Mouse (Mus musculus) MEL (cell line): Measurements from ENCODE around the gene Cntn1. TPM values are rescaled to one million over a fixed set of nuclear protein-coding genes. Genes with fewer than 3 reads are reported as not detected.

ENCODE experiments used
- DNase-seq: peaks from one replicate; pipeline ENCODE4 v3.0.0; 2011; ENCODE audit warnings: low read depth, low spot score
- H3K27ac ChIP-seq: 2 replicates; pipeline ENCODE4 v1.5.1; 2012; ENCODE audit warnings: low read depth, mild to moderate bottlenecking, control low read depth, low read length, moderate library complexity; ENCODE audit not compliant: control insufficient read depth
- H3K27me3 ChIP-seq, 2 experiments: fragments of 150-350 bp in 1 of 2; sonication (generic) in 1 of 2; 2 replicates each; pipeline ENCODE4 v1.6.1; 2012; ENCODE audit warnings: low read length in 2 of 2, mild to moderate bottlenecking in 2 of 2, improper control_type of control experiment in 1 of 2, moderate library complexity in 1 of 2; ENCODE audit not compliant: insufficient read depth in 2 of 2, control insufficient read depth in 1 of 2
- H3K36me3 ChIP-seq, 2 experiments: 2 replicates each; pipeline ENCODE4 v1.6.1; 2012 to 2014; ENCODE audit warnings: low read length in 2 of 2, improper control_type of control experiment in 1 of 2, inconsistent platforms in 1 of 2, mild to moderate bottlenecking in 1 of 2; ENCODE audit not compliant: insufficient read depth in 2 of 2, control insufficient read depth in 1 of 2
- H3K4me1 ChIP-seq, 2 experiments: fragments of 150-350 bp in 1 of 2; sonication (generic) in 1 of 2; 2 replicates each; pipeline ENCODE4 v1.6.1; 2012; ENCODE audit warnings: low read length in 2 of 2, improper control_type of control experiment in 1 of 2, mild to moderate bottlenecking in 1 of 2; ENCODE audit not compliant: insufficient read depth in 2 of 2, control insufficient read depth in 1 of 2
- H3K4me3 ChIP-seq, 2 experiments: fragments of 150-350 bp in 1 of 2; sonication (generic) in 1 of 2; 2 replicates each; pipeline ENCODE4 v1.5.1; 2012; ENCODE audit warnings: low read depth in 2 of 2, low read length in 2 of 2, mild to moderate bottlenecking in 2 of 2, moderate library complexity in 2 of 2, control low read depth in 1 of 2, improper control_type of control experiment in 1 of 2; ENCODE audit not compliant: control insufficient read depth in 1 of 2, insufficient read depth in 1 of 2
- H3K79me2 ChIP-seq: 2 replicates; pipeline ENCODE4 v1.6.1; 2012; ENCODE audit warnings: mild to moderate bottlenecking, low read length, moderate library complexity; ENCODE audit not compliant: control insufficient read depth, poor library complexity, insufficient read depth
- H3K9ac ChIP-seq: 2 replicates; pipeline ENCODE4 v1.6.1; 2012; ENCODE audit warnings: low read depth, mild to moderate bottlenecking, control low read depth, low read length, moderate library complexity; ENCODE audit not compliant: control insufficient read depth, poor library complexity, severe bottlenecking
- H3K9me3 ChIP-seq: fragments of 150-350 bp; sonication (generic); replicated peaks from 2 replicates; pipeline ENCODE4 v1.6.1; 2012; ENCODE audit warnings: mild to moderate bottlenecking, low read length, improper control_type of control experiment, moderate library complexity; ENCODE audit not compliant: insufficient read depth
- CHD2 ChIP-seq: IDR thresholded peaks from 2 replicates; pipeline ENCODE4 v1.6.1; 2011; ENCODE audit warnings: low read length, improper control_type of control experiment
- CTCF ChIP-seq, 3 experiments: IDR thresholded peaks in 2 of 3; conservative IDR thresholded peaks in 1 of 3; 2 replicates each; pipeline ENCODE4 v1.5.1; 2011 to 2012; ENCODE audit warnings: low read length in 3 of 3, low read depth in 2 of 3, mild to moderate bottlenecking in 2 of 3, improper control_type of control experiment in 1 of 3, inconsistent platforms in 1 of 3, mixed read lengths in 1 of 3, moderate library complexity in 1 of 3; ENCODE audit not compliant: control insufficient read depth in 1 of 3, insufficient read depth in 1 of 3, poor library complexity in 1 of 3, severe bottlenecking in 1 of 3
- E2F4 ChIP-seq: IDR thresholded peaks from 2 replicates; pipeline ENCODE4 v1.6.1; 2011; ENCODE audit warnings: low read depth, low read length, improper control_type of control experiment, borderline replicate concordance
- ELF1 ChIP-seq: IDR thresholded peaks from 2 replicates; pipeline ENCODE4 v1.6.1; 2014; ENCODE audit warnings: low read depth, mild to moderate bottlenecking, inconsistent platforms, low read length, improper control_type of control experiment, moderate library complexity
- EP300 ChIP-seq, 2 experiments: IDR thresholded peaks; 2 replicates each; pipeline ENCODE4 v1.6.1; 2011; ENCODE audit warnings: improper control_type of control experiment in 2 of 2, low read length in 2 of 2, low read depth in 1 of 2, mild to moderate bottlenecking in 1 of 2
- GABPA ChIP-seq: IDR thresholded peaks from 2 replicates; pipeline ENCODE4 v1.6.1; 2012; ENCODE audit warnings: low read depth, mild to moderate bottlenecking, inconsistent platforms, low read length, improper control_type of control experiment, moderate library complexity
- GATA1 ChIP-seq: IDR thresholded peaks from 2 replicates; pipeline ENCODE4 v1.6.1; 2011; ENCODE audit warnings: low read depth, low read length, improper control_type of control experiment
- HCFC1 ChIP-seq: IDR thresholded peaks from 2 replicates; pipeline ENCODE4 v1.6.1; 2012; ENCODE audit warnings: low read depth, mild to moderate bottlenecking, inconsistent platforms, low read length, improper control_type of control experiment, moderate library complexity
- JUND ChIP-seq: IDR thresholded peaks from 2 replicates; pipeline ENCODE4 v1.6.1; 2011; ENCODE audit warnings: low read depth, mild to moderate bottlenecking, improper control_type of control experiment, low read length
- MAX ChIP-seq: IDR thresholded peaks from 2 replicates; pipeline ENCODE4 v1.6.1; 2011; ENCODE audit warnings: low read length, improper control_type of control experiment
- MAZ ChIP-seq: IDR thresholded peaks from 2 replicates; pipeline ENCODE4 v1.6.1; 2012; ENCODE audit warnings: low read depth, mild to moderate bottlenecking, inconsistent platforms, low read length, improper control_type of control experiment
- MXI1 ChIP-seq: IDR thresholded peaks from 2 replicates; pipeline ENCODE4 v1.6.1; 2011; ENCODE audit warnings: mild to moderate bottlenecking, low read depth, low read length, improper control_type of control experiment
- MYB ChIP-seq: IDR thresholded peaks from 2 replicates; pipeline ENCODE4 v1.6.1; 2011; ENCODE audit warnings: mild to moderate bottlenecking, low read depth, low read length, improper control_type of control experiment
- MYC ChIP-seq: IDR thresholded peaks from 2 replicates; pipeline ENCODE4 v1.6.1; 2011; ENCODE audit warnings: low read depth, mild to moderate bottlenecking, low read length, improper control_type of control experiment, moderate library complexity
- NRF1 ChIP-seq: IDR thresholded peaks from 2 replicates; pipeline ENCODE4 v1.6.1; 2014; ENCODE audit warnings: low read depth, mild to moderate bottlenecking, inconsistent platforms, low read length, improper control_type of control experiment, moderate library complexity; ENCODE audit not compliant: poor library complexity, insufficient read depth, severe bottlenecking
- POLR2AphosphoS2 ChIP-seq: IDR thresholded peaks from 2 replicates; pipeline ENCODE4 v1.6.1; 2011; ENCODE audit warnings: low read length, improper control_type of control experiment
- POLR2AphosphoS5 ChIP-seq: IDR thresholded peaks from 2 replicates; pipeline ENCODE4 v1.6.1; 2012; ENCODE audit warnings: low read depth, borderline replicate concordance, mild to moderate bottlenecking, inconsistent platforms, low read length, moderate library complexity, mixed read lengths
- RCOR1 ChIP-seq: IDR thresholded peaks from 2 replicates; pipeline ENCODE4 v1.6.1; 2012; ENCODE audit warnings: low read depth, mild to moderate bottlenecking, inconsistent platforms, low read length, improper control_type of control experiment
- SMC3 ChIP-seq: IDR thresholded peaks from 2 replicates; pipeline ENCODE4 v1.6.1; 2011; ENCODE audit warnings: low read depth, low read length, improper control_type of control experiment
- TAL1 ChIP-seq: IDR thresholded peaks from 2 replicates; pipeline ENCODE4 v1.6.1; 2012; ENCODE audit warnings: mild to moderate bottlenecking, inconsistent platforms, low read length, moderate library complexity, mixed read lengths
- TBP ChIP-seq: IDR thresholded peaks from 2 replicates; pipeline ENCODE4 v1.8.0; 2011; ENCODE audit warnings: low read depth, low read length, improper control_type of control experiment
- TCF12 ChIP-seq: IDR thresholded peaks from 2 replicates; pipeline ENCODE4 v1.6.1; 2014; ENCODE audit warnings: low read depth, mild to moderate bottlenecking, inconsistent platforms, low read length, improper control_type of control experiment, moderate library complexity
- UBTF ChIP-seq: IDR thresholded peaks from 2 replicates; pipeline ENCODE4 v1.6.1; 2012; ENCODE audit warnings: low read depth, mild to moderate bottlenecking, inconsistent platforms, low read length, improper control_type of control experiment, moderate library complexity, borderline replicate concordance; ENCODE audit not compliant: insufficient read depth
- USF1 ChIP-seq: IDR thresholded peaks from 2 replicates; pipeline ENCODE4 v1.6.1; 2014; ENCODE audit warnings: low read depth, mild to moderate bottlenecking, inconsistent platforms, low read length, improper control_type of control experiment, moderate library complexity
- USF2 ChIP-seq, 2 experiments: IDR thresholded peaks; 2 replicates each; pipeline ENCODE4 v1.6.1; 2011 to 2012; ENCODE audit warnings: improper control_type of control experiment in 2 of 2, low read length in 2 of 2, borderline replicate concordance in 1 of 2, inconsistent platforms in 1 of 2, low read depth in 1 of 2, mild to moderate bottlenecking in 1 of 2; ENCODE audit not compliant: insufficient read depth in 1 of 2
- polyA plus RNA-seq, 2 experiments: library from polyadenylated mRNA; stranded (reverse) in 1 of 2; unstranded in 1 of 2; fragments of >175 nt in 1 of 2; fragments of >200 nt in 1 of 2; gene quantifications; 2 replicates each; pipeline versions ENCODE4 v1.2.1 to v1.2.4; 2012; ENCODE audit warnings: low replicate concordance in 2 of 2, low read depth in 1 of 2; ENCODE audit not compliant: insufficient read length in 2 of 2, insufficient read depth in 1 of 2, missing spikeins in 1 of 2
- total RNA-seq: library from RNA; depleted of rRNA; stranded (reverse); fragments of 300-350 nt; gene quantifications from 2 replicates; pipeline ENCODE4 v1.2.3, GENCODE M21; 2012

Gene Cntn1
- total and polyA plus RNA-seq, 3 experiments = not detected

DNA sequence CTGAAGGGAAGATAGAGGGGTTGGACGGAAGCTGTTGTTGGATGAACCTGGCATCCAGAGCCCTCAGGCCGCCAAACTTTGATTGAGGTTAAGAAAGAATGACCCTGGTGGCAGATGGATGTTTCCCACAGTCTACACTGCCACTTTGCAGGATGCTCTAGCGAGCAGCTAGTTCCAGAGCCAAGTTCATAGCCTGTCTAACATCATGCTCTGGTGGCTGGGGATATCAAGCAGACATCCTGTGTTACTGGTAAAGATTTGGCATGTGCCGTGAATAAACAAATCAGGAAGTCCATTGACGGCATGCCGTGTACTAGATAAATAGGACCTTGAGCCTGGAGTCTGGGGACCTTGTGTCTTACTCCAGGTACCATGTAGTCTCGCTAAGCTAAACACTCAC is 276.1 kb downstream of the Cntn1 start:
- H3K36me3 ChIP-seq = no peaks in the 10 kb centered on the region
- no peak overlapping the region for H3K4me3 ChIP-seq
- no peak overlapping the region for H3K9ac ChIP-seq
- H3K27ac ChIP-seq = no peak overlapping the region
- DNase-seq = no peak
- no peak for TF ChIP-seq POLR2AphosphoS2
- no peak for TF ChIP-seq MXI1
- no peak for TF ChIP-seq TBP
- TF ChIP-seq MYC = no peak
- no peak for TF ChIP-seq GATA1
- no peak for TF ChIP-seq MYB
- TF ChIP-seq E2F4 = no peak
- TF ChIP-seq USF1 = no peak
- no peak for TF ChIP-seq CHD2
- no peak for TF ChIP-seq JUND
- TF ChIP-seq USF2 (IDR thresholded peaks at IDR 0.05; ENCODE audit: borderline replicate concordance in 1 of 2, insufficient read depth in 1 of 2, low read depth in 1 of 2, low read length in 2 of 2) = no peak
- no peak for TF ChIP-seq UBTF
- TF ChIP-seq TAL1 = no peak
- no peak for TF ChIP-seq TCF12
- no peak for TF ChIP-seq CTCF (IDR thresholded peaks at IDR 0.05 in 2 of 3, conservative IDR thresholded peaks at IDR 0.05 in 1 of 3; ENCODE audit: control insufficient read depth in 1 of 3, insufficient read depth in 1 of 3, low read depth in 2 of 3, low read length in 3 of 3, poor library complexity in 1 of 3, severe bottlenecking in 1 of 3)
- no peak for TF ChIP-seq MAZ
- no peaks in the 10 kb centered on the region for H3K79me2 ChIP-seq
- H3K4me1 ChIP-seq = no peaks in the 10 kb centered on the region
- no peaks in the 10 kb centered on the region for H3K27me3 ChIP-seq
- H3K9me3 ChIP-seq = no peaks in the 10 kb centered on the region

DNA sequence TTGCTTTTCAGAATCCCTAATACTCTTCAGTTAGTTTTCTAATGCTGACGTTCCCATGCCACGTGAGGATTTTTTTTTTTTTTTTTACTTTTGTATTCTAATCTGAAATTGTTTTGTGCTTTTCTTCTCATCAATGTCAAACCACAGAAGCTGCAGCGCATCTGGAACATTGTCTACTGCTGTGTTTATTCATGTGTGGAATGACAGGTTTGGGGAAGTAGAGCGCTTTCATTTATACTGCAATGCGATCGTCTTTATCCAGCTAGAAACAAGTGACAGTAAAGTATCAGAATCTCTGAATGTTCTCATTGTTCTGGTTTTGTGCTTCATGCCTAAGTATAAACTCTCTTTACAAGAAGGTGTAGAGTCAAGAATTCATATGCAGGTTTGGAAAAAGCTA is 289.3 kb downstream of the Cntn1 start:
- Histone ChIP-seq H3K27me3 (no peaks in the 10 kb centered on the region), H3K79me2 (no peaks in the 10 kb centered on the region), H3K9ac (no peak overlapping the region), H3K4me3 (no peak overlapping the region), H3K9me3 (no peaks in the 10 kb centered on the region), H3K4me1 (no peaks in the 10 kb centered on the region), H3K27ac (no peak overlapping the region), H3K36me3 (no peaks in the 10 kb centered on the region)
- TF ChIP-seq HCFC1 (no peak), ELF1 (no peak), MYB (no peak), NRF1 (no peak), GABPA (no peak), USF1 (no peak), SMC3 (no peak), CTCF (IDR thresholded peaks at IDR 0.05 in 2 of 3, conservative IDR thresholded peaks at IDR 0.05 in 1 of 3; ENCODE audit: control insufficient read depth in 1 of 3, insufficient read depth in 1 of 3, low read depth in 2 of 3, low read length in 3 of 3, poor library complexity in 1 of 3, severe bottlenecking in 1 of 3) (no peak), E2F4 (no peak), MAX (no peak), JUND (no peak), TBP (no peak), EP300 (IDR thresholded peaks at IDR 0.05; ENCODE audit: low read depth in 1 of 2, low read length in 2 of 2) (no peak), RCOR1 (no peak), POLR2AphosphoS2 (no peak), POLR2AphosphoS5 (no peak)
- DNase-seq = no peak
